Mouse (Mus musculus) CH12.LX (cell line): ENCODE results near the gene Tmem56. TPM values are rescaled to one million over a fixed set of nuclear protein-coding genes. Genes with fewer than 3 reads are reported as not detected.

Experiments used
- DNase-seq: peaks from one replicate; pipeline ENCODE4 v3.0.0-alpha.2; 2013; ENCODE audit errors: extremely low read depth
- H3K27ac ChIP-seq: 2 replicates; pipeline ENCODE4 v1.5.1; 2012; ENCODE audit warnings: low read depth, mild to moderate bottlenecking, control low read depth, moderate library complexity; ENCODE audit not compliant: insufficient read depth
- H3K27me3 ChIP-seq: replicated peaks from 2 replicates; pipeline ENCODE3; 2012; ENCODE audit warnings: inconsistent platforms
- H3K36me3 ChIP-seq, 2 experiments: replicated peaks in 1 of 2; 2 replicates each; pipeline versions ENCODE3 to v1.6.1; 2012; ENCODE audit warnings: inconsistent platforms in 1 of 2, low read length in 1 of 2, mild to moderate bottlenecking in 1 of 2, mixed read lengths in 1 of 2, moderate library complexity in 1 of 2; ENCODE audit not compliant: control insufficient read depth in 1 of 2, insufficient read depth in 1 of 2
- H3K4me1 ChIP-seq, 2 experiments: 2 replicates each; pipeline ENCODE4 v1.6.1; 2012; ENCODE audit warnings: inconsistent platforms in 1 of 2, moderate library complexity in 1 of 2; ENCODE audit not compliant: insufficient read depth in 2 of 2, control insufficient read depth in 1 of 2
- H3K4me2 ChIP-seq: 2 replicates; pipeline ENCODE4 v1.6.1; 2012; ENCODE audit warnings: low read depth, mild to moderate bottlenecking, control low read depth; ENCODE audit not compliant: poor library complexity, insufficient read depth, severe bottlenecking
- H3K4me3 ChIP-seq, 3 experiments: fragments of 150-350 bp in 1 of 3; sonication (generic) in 1 of 3; replicated peaks in 1 of 3; 2 replicates each; pipeline versions ENCODE3 to v1.5.1; 2011 to 2012; ENCODE audit warnings: low read depth in 2 of 3, low read length in 2 of 3, mild to moderate bottlenecking in 2 of 3, moderate library complexity in 2 of 3, control low read depth in 1 of 3, improper control_type of control experiment in 1 of 3, inconsistent platforms in 1 of 3, mixed read lengths in 1 of 3; ENCODE audit not compliant: poor library complexity in 1 of 3
- H3K79me2 ChIP-seq: replicated peaks from 2 replicates; pipeline ENCODE4 v1.6.1; 2012; ENCODE audit warnings: mild to moderate bottlenecking, moderate library complexity; ENCODE audit not compliant: control insufficient read depth, poor library complexity, insufficient read depth, severe bottlenecking; ENCODE audit errors: extremely low read depth
- H3K9ac ChIP-seq: 2 replicates; pipeline ENCODE4 v1.6.1; 2012; ENCODE audit warnings: low read depth, mild to moderate bottlenecking, control low read depth, moderate library complexity; ENCODE audit not compliant: insufficient read depth
- H3K9me3 ChIP-seq: replicated peaks from 2 replicates; pipeline ENCODE3; 2012; ENCODE audit warnings: low read length, inconsistent platforms, mixed read lengths
- BHLHE40 ChIP-seq: IDR thresholded peaks from 2 replicates; pipeline ENCODE4 v1.6.1; 2011; ENCODE audit warnings: mild to moderate bottlenecking, low read depth, low read length, improper control_type of control experiment
- CHD1 ChIP-seq: IDR thresholded peaks from 2 replicates; pipeline ENCODE4 v1.6.1; 2012; ENCODE audit warnings: low read depth, low read length, improper control_type of control experiment, inconsistent platforms
- CHD2 ChIP-seq: IDR thresholded peaks from 2 replicates; pipeline ENCODE4 v1.6.1; 2011; ENCODE audit warnings: low read length, improper control_type of control experiment
- EP300 ChIP-seq: IDR thresholded peaks from 2 replicates; pipeline ENCODE4 v1.6.1; 2011; ENCODE audit warnings: low read length, improper control_type of control experiment
- ETS1 ChIP-seq: conservative IDR thresholded peaks from 2 replicates; pipeline ENCODE4 v1.6.1; 2012; ENCODE audit warnings: low read depth, mild to moderate bottlenecking, inconsistent platforms, low read length, improper control_type of control experiment, moderate library complexity
- GABPA ChIP-seq: IDR thresholded peaks from 2 replicates; pipeline ENCODE4 v1.6.1; 2012; ENCODE audit warnings: low read depth, low read length, improper control_type of control experiment, inconsistent platforms; ENCODE audit not compliant: insufficient replicate concordance
- HCFC1 ChIP-seq: IDR thresholded peaks from 2 replicates; pipeline ENCODE4 v1.6.1; 2012; ENCODE audit warnings: low read depth, mild to moderate bottlenecking, inconsistent platforms, low read length, improper control_type of control experiment
- JUN ChIP-seq: IDR thresholded peaks from 2 replicates; pipeline ENCODE4 v1.6.1; 2011; ENCODE audit warnings: low read depth, mild to moderate bottlenecking, low read length, improper control_type of control experiment, moderate library complexity; ENCODE audit not compliant: insufficient read depth
- KAT2A ChIP-seq: IDR thresholded peaks from 2 replicates; pipeline ENCODE4 v1.6.1; 2012; ENCODE audit warnings: low read length, improper control_type of control experiment, inconsistent platforms; ENCODE audit not compliant: insufficient replicate concordance
- MAZ ChIP-seq: IDR thresholded peaks from 2 replicates; pipeline ENCODE4 v1.6.1; 2012; ENCODE audit warnings: low read depth, mild to moderate bottlenecking, inconsistent platforms, low read length, improper control_type of control experiment, moderate library complexity
- MXI1 ChIP-seq: IDR thresholded peaks from 2 replicates; pipeline ENCODE4 v1.6.1; 2011; ENCODE audit warnings: mild to moderate bottlenecking, low read depth, low read length, improper control_type of control experiment
- NRF1 ChIP-seq: IDR thresholded peaks from 2 replicates; pipeline ENCODE4 v1.6.1; 2014; ENCODE audit warnings: low read depth, mild to moderate bottlenecking, inconsistent platforms, low read length, improper control_type of control experiment, moderate library complexity
- RCOR1 ChIP-seq: conservative IDR thresholded peaks from 2 replicates; pipeline ENCODE4 v1.6.1; 2012; ENCODE audit warnings: low read depth, mild to moderate bottlenecking, inconsistent platforms, low read length, improper control_type of control experiment
- SIN3A ChIP-seq: IDR thresholded peaks from 2 replicates; pipeline ENCODE4 v1.6.1; 2012; ENCODE audit warnings: low read length, improper control_type of control experiment, inconsistent platforms
- SMC3 ChIP-seq: IDR thresholded peaks from 2 replicates; pipeline ENCODE4 v1.6.1; 2011; ENCODE audit warnings: low read depth, low read length, improper control_type of control experiment
- TBP ChIP-seq: conservative IDR thresholded peaks from 2 replicates; pipeline ENCODE4 v1.6.1; 2011; ENCODE audit warnings: low read depth, low read length, improper control_type of control experiment
- TCF12 ChIP-seq: IDR thresholded peaks from 2 replicates; pipeline ENCODE4 v1.6.1; 2014; ENCODE audit warnings: low read depth, mild to moderate bottlenecking, inconsistent platforms, low read length, improper control_type of control experiment
- UBTF ChIP-seq: IDR thresholded peaks from 2 replicates; pipeline ENCODE4 v1.6.1; 2012; ENCODE audit warnings: low read depth, mild to moderate bottlenecking, inconsistent platforms, low read length, improper control_type of control experiment, moderate library complexity
- ZC3H11A ChIP-seq: IDR thresholded peaks from 2 replicates; pipeline ENCODE4 v1.6.1; 2012; ENCODE audit warnings: low read depth, mild to moderate bottlenecking, inconsistent platforms, low read length, improper control_type of control experiment
- ZKSCAN1 ChIP-seq: IDR thresholded peaks from 2 replicates; pipeline ENCODE4 v1.6.1; 2012; ENCODE audit warnings: low read depth, inconsistent platforms, low read length, improper control_type of control experiment, borderline replicate concordance
- ZNF384 ChIP-seq: IDR thresholded peaks from 2 replicates; pipeline ENCODE4 v1.6.1; 2012; ENCODE audit warnings: low read depth, low read length, improper control_type of control experiment, inconsistent platforms
- dilution Hi-C: fragments of 300-500 bp; cut with MboI; formaldehyde crosslinking; loops from 2 replicates; pipeline ENCODE4 v1.14.3; 2020; ENCODE audit warnings: low sequenced_read_pairs; ENCODE audit not compliant: extremely low pct_unique_long_range_greater_than_20kb, extremely low pct_ligation_motif_present
- in situ Hi-C: fragments of 300-500 bp; cut with MboI; formaldehyde crosslinking; loops from 3 replicates; pipeline ENCODE4 v1.14.3; 2019; ENCODE audit warnings: low sequenced_read_pairs, low pct_ligation_motif_present, low pct_unique_long_range_greater_than_20kb, mixed read lengths
- polyA plus RNA-seq: library from polyadenylated mRNA; unstranded; fragments of >175 nt; gene quantifications from 2 replicates; pipeline ENCODE4 v1.2.1, GENCODE M21; 2012; ENCODE audit warnings: low read depth; ENCODE audit not compliant: insufficient read length
- total RNA-seq, 2 experiments: library from RNA; depleted of rRNA; stranded (reverse); fragments of 300-350 nt in 1 of 2; fragments of >200 nt in 1 of 2; gene quantifications; 2 replicates each; pipeline ENCODE4 v1.2.3; 2012 to 2014

The Tmem56 gene
- total and polyA plus RNA-seq, 3 experiments: not detected

DNA sequence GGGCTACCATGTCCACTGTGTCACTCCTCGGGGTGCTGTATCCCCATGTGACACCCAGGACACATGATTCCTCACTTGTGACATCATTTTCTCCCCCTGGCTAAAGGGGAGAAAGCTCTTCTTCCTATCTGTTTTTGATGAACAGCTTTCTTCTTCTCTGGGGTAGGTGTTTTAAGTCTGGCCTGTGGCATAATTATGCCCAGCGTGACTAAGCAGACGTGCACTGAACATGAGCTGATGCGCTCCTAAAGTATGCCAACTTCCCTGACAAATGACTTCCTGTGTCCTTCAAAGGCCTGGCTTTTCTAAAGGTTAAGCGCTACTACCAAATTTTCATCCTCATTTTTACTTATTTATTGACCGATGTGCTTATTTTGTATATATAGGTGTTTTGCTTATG is 65.9 kb downstream of the Tmem56 start:
- H3K4me2 ChIP-seq: no peak overlapping the region
- H3K9me3 ChIP-seq: no peaks in the 10 kb centered on the region
- no peak for TF ChIP-seq BHLHE40
- no peak for TF ChIP-seq CHD2
- TF ChIP-seq SMC3: no peak
- TF ChIP-seq SIN3A: no peak
- TF ChIP-seq ZC3H11A: no peak
- no peak for TF ChIP-seq EP300
- no peak for TF ChIP-seq ZKSCAN1
- no peak for TF ChIP-seq GABPA
- no peak for TF ChIP-seq UBTF
- TF ChIP-seq ETS1: no peak
- no peak for TF ChIP-seq ZNF384
- TF ChIP-seq TCF12: no peak
- TF ChIP-seq JUN: no peak
- no peak for TF ChIP-seq NRF1
- TF ChIP-seq RCOR1: no peak
- no peak for TF ChIP-seq HCFC1
- no peak for TF ChIP-seq CHD1
- no peak for TF ChIP-seq MAZ
- TF ChIP-seq KAT2A: no peak
- no peak for TF ChIP-seq MXI1
- H3K79me2 ChIP-seq: no peaks in the 10 kb centered on the region
- in situ Hi-C loops (no loop called here), dilution Hi-C loops (no loop called here)
- no peaks in the 10 kb centered on the region for H3K27me3 ChIP-seq
- H3K27ac ChIP-seq: no peak overlapping the region
- no peak overlapping the region for H3K4me3 ChIP-seq
- DNase-seq: no peak
- H3K4me1 ChIP-seq: peaks cover 4 to 14% of the 10 kb centered on the region in 2 experiments
- H3K9ac ChIP-seq: no peak overlapping the region
- no peaks in the 10 kb centered on the region for H3K36me3 ChIP-seq

DNA sequence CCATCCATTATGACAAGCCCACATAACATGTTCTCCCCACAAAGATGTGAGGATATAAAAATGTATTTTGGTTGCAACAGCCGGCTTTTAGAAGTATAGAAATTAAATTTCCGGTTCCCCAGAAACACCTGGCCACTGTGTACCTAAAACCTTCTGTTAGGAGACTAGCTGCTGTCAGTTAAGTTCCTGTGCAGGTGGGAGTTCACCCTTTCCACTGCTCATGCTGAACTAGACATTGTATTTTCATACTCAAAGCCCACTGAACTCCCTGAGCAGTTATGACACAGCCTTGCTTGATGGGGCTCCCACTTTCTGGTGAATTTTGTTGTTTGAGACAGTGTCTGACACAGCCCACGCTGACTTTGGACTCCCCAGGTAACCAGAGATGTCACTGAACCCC is 69.4 kb downstream of the Tmem56 start:
- no peaks in the 10 kb centered on the region for H3K9me3 ChIP-seq
- no peak for DNase-seq
- no peak overlapping the region for H3K9ac ChIP-seq
- dilution Hi-C loops: no loop called here
- no peaks in the 10 kb centered on the region for H3K79me2 ChIP-seq
- in situ Hi-C loops: no loop called here
- no peaks in the 10 kb centered on the region for H3K27me3 ChIP-seq
- peaks cover 0 to 2% of the 10 kb centered on the region in 2 experiments; a peak in 2 of 4 replicates for H3K4me1 ChIP-seq
- no peak overlapping the region for H3K4me3 ChIP-seq
- no peak overlapping the region for H3K4me2 ChIP-seq
- H3K36me3 ChIP-seq: no peaks in the 10 kb centered on the region
- H3K27ac ChIP-seq: no peak overlapping the region
- TF ChIP-seq TBP: no peak
